Mouse (Mus musculus) cerebellum, postnatal 4 days (tissue): ENCODE data around the gene Plcd3.

Source experiments
- DNase-seq, 2 experiments: peaks; one replicate each; pipeline ENCODE4 v3.0.0; 2022; ENCODE audit warnings: low spot score in 2 of 2, mixed read lengths in 1 of 2

The Plcd3 gene

DNA sequence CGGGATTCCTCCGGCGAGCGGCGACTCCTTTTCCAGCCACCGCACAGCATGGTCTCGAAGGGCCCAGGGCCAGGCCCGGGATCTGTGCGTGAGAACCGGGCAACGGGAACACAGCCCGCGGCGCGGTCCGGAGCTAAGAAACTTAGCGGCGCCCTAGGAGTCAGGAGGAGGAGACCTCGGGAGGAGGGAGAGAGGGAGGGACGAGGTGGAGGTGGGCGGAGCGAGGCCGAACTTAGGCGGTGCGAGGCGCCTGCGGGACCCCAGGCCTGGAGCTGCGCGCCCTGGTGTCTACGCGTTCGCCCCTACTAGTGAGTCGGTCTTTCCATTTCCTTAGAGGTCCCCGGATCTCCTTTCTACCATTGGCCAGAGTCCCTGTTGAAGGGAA, at the start of gene Plcd3, which contains the start of gene Acbd4:
TSS of gene Plcd3 (minus strand) at position 178 of the 385 bp plus-strand sequence.
TSS of gene Acbd4 (plus strand) at position 202 of the 385 bp plus-strand sequence.
- DNase-seq: peak in 1 of 2 experiments; percentile 56

DNA sequence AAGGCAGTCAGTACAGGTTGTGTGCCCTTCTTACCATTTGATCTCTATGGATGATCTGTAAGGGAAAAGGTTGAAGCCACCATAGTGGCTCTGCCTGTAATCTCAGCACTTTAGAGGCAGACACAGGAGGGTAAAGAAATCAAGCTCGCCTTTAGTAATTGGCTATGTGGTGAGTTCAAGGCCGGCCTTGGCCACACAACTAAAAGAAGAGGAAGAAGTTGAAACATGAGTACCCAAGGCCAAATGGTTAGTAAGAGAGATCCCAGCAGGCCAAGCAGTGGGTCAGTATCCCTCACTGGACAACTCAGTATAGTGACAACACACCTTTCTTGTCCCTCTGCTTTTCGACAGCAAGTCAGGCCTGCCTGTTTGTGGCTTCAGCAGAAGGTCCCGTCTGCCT, 48.3 kb upstream of the Plcd3 start:
- no peak for DNase-seq

DNA sequence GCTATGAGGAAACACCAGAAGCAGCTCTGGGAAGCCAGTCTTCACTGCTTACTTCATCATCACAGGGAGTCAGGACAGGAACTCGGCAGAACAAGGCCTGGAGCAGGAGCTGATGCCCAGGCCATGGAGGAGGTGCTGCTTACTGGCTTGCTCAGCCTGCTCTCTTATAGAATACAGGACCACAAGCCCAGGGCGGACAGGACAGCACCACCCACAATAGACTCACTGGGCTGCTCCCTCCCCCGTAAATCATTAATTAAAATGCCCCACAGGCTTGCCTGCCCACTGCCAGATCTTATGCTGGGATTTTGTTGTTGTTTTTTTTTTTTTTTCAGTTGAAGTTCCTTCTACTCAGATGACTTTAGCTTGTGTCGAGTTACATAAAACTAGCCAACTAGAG, 46.3 kb upstream of the Plcd3 start:
- no peak for DNase-seq

DNA sequence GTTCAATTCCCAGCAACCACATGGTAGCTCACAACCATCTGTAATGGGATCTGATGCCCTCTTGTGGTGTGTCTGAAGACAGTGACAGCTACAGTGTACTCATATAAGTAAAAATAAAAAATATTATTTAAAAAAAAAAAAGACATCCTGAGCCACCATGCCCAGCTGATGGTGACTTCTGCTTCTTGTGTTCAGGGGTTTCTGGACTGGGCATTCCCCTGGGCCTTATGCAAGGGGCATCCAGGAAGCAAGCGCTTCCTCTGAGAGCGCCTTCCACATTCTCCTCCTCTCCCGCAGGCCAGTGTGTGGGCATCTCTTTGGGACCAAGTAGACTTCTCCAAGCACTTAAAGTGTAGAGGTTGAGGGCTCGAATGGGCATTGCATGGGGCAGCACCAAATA, 44.9 kb upstream of the Plcd3 start:
- no peak for DNase-seq

DNA sequence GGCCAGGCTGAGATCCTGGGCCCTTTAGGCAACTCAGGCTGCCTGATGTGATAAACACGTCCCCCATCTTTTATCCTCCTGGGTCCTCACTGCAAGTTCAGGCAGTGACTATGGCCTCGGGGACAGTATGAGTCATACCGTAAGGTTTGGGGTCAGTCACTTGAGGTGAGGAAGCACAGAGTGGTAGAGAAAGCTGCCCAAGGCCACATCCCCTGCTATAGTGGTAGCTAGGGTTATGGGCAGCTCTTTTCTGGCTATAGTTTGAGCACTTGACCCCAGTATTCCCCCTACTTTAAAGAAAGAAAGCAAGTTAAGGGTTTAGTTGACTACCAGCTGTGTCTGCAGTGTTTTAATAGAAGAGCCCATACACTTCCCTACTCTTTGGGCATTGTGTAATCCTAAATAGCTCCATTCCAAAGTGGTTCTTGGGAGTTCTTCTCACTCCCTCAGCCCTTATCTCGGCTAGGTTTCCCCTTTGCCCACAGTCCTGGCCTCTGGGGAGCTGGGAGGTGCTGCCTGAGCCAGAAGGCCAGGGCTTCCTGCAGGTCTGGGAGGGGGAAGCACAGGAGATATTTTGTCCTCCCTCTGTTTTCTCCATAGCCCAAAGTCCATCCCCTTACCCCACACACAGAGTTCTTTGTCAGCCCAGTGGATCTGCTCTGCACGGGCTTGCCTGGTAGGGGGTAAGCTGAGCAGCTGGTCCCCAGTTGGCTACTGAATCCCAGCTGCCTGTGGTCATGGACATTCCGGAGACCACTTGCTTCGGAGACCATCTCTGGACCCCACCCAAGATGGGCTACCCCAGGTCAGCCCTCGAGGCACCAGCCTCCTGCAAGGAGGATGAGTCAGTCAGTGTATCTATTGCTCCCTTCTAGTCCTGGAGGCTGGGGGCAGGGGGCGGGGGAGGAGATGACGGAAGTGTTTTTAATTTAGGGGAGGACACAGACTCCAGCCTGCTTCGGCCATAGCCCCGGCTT, 43.1 kb upstream of the Plcd3 start:
- no peak for DNase-seq

DNA sequence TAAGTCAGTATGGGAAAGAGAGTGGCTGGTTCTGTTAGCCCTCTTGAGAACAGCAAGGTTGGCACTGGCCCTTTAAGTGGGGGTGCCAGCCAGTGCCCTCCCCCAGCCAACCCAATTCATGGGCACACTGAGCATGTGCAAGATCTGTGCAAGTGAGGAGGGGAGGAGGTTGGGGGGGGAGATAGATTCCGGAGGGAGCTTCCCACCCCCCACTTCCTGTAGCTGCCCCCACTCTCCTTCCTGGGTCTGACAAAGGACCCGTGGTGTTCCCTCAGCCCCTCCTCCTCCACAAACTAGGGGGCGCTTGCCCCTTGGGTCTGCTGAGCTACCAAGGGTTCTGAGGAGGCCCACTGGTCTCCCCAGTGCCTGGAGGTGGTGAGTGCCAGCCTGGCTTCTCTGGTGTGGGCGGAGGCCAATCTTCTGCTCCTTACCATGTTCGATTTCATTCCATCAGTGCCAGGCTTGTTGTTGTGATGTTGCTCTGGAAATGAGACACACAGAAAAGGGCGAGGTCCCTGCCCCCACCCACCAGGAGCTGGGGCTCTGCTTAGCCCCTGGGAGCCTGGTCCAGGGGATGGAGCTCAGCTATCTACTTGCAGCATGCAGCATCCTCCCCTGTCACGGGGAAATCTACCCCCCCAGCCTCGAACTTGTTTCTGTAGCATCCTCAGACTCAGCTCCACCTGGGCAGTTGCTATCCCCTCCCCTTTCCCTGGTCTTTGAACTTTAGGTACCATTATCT, 41.2 kb upstream of the Plcd3 start:
- DNase-seq: peak; percentile 45 to 67

DNA sequence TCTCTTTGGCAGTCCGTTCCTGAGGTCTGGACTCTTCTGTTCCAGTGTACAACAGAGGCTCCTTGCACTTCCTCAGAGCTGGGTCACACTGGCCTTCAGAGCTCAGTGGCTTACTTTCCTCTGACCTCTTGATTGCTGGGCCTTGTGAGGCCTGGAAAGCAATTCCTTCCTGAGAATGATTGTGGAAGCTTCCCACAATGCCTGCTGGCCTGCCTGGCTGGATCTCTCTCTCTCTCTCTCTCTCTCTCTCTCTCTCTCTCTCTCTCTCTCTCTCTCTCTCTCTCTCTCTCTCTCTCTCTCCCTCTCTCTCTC, 40.4 kb upstream of the Plcd3 start:
- no peak for DNase-seq

DNA sequence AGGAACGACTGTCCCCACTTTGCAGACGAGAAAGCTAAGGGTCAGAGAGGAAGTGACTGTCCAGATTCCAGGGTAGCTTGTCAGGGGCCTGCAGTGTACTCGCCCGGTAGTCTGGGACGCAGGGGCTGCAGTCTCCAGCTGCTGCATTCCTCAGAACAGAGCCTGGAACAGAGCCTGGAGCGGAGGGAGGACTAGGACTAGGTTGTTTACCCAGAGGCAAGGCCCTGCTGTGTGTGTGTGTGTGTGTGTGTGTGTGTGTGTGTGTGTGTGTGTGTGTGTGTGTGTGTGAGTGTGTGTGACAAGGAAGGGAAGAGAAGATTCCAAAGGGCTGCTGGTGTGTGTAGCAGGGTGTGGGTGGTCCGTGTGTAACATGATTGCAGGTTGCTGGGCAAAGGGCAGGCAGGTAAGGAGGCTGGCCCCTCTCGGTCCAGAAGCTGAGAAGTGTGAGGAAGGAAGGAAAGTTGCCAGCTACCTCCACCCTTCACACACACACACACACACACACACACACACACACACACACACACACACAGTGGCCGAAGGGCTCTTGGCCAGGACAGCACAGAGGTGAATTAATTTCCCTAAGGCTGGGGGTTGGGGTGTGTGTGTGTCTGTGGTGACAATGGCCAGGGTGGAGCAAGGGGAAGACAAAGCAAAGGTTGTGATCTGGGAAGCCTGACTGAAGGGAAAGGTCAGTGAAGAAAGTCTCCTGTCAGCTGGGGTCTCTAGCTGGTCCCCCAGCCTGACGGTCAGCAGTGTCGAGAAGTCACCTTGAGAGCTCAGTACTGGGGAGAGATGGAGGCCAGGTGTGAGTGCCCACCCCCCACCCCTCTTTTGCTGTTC, 39.9 kb upstream of the Plcd3 start:
- no peak for DNase-seq

DNA sequence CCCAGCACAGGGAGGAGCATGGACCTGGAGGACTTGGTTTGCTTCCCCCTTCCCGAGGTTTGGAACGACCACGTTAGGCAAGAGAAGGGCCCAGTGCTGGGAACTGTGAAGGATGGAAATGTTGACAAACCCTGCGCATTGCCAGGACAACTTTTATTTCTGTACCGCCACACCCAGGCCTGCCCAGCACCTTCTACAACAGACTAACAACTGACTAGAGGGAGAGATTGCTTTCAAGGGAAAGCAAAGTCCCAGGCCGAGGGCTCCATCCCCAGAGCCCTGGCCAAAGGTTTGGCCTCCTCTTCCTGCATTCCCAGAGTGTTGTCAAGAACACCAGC, 39.3 kb upstream of the Plcd3 start:
- no peak for DNase-seq

DNA sequence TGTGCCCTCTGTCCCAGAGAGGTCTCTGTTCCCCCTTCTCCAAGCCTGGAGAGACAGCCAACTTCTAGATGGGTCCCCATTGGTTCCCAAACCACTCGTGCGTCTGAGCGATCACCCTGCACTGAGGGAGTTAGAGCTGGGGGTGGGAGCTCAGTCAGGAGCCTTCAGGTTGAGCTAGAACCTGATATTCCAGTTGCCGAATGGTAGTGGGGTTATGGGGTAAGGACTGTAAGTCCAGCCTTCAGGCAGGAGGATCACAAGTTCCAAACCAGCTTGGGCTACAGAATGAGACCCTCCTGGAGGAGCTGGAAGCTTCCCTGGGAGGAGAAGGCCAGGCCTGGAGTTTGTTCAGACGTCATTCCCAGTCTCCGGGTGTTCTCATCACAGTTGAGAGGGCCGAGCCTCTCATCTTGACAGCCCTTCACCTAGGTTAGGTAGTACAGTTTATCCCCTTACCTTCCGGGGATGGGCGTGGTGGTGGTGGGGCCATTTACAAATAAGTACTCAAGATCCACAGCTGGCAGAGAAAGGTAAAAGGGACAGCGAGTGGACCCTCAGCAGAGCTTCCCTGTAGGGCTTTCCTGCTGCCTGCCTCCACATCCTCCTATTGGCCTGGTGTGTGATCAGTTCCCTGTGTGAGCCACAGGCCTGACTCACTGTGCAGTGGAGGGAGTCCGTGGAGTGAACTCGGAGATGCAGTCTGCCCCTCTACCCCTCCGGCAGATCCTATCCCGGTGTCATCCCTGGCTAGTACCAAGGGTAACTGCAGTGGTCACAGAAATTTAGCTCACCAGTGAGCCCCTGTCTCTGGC, 38.7 kb upstream of the Plcd3 start:
- DNase-seq: no peak

DNA sequence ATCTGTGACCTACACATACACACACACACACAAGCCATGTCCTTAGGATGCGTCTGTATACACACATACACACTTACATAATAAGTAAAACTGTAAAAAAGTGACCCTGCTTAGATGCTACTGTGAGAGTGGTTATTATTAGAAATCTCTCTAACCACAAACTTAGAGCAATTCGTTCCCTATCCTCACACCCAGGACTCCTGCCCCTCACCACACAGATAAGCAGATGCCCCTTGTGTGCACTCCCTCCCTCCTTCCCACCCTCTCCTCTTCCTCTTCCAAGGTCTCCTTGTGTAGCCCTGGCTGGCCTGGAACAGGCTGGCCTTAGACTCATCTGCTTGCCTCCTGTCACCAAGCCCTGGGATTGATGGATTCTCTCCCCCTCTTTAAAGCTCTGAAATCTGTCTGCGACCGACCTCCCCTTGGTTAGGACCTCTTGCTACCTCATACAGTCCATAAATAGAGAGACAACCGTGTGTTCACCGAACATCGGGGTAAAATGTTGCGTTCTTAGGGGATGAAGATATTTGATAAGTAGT, 34.6 kb upstream of the Plcd3 start:
- DNase-seq: no peak

DNA sequence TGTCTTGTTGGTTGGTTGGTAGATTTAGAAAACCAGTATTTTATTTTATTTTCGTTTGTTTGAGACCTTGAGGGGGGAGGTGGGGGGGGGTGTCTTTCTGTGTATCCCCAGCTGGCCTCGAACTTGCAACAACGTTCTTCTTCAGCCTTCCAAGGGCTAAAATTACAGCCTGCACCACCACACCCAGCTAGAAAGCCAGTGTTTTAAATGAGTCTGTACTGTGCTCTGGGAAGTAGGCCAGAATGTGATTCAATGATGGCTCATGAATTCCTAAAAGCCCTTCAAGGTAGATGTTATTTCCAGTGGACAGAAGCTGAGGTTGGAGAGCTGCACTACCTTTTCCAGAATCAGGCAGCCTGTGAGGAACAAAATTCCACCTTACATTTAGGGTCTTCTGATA, 32.8 kb upstream of the Plcd3 start:
- DNase-seq: no peak

DNA sequence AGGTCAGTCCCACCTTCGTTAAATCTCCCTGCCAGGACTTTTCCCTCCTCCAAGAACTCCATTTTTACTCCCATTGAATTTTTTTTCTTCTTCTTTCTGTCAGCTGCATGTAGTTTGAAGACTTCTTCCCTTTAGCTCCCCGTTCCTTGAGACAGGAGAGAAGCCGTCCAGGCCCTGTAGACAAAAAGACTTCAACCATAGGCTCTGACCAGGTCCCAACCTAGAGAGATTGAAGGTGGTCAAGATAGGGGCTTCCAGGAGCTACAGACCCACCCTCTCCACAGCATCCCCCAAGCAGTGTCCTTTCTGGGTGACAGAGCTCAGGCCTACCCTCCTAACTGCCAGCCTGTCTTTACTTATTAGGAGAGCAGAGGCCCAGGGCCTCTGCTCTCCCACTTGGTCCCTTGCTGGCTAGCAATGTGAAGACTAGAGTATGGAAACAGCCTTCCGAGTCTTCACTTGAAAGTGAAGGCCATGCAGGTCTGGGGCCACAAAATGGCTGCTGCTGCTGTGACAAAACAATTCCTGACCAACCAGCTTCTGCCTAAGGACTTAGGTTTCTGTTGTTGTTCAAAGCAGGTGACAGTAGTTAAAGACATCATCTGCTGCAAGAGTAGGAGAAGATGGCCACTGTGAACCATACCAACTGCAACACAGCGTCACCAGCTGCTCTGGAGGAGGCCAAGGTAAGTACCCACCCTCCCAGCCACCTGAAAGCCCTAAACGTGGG, 32.2 kb upstream of the Plcd3 start:
- DNase-seq: no peak

DNA sequence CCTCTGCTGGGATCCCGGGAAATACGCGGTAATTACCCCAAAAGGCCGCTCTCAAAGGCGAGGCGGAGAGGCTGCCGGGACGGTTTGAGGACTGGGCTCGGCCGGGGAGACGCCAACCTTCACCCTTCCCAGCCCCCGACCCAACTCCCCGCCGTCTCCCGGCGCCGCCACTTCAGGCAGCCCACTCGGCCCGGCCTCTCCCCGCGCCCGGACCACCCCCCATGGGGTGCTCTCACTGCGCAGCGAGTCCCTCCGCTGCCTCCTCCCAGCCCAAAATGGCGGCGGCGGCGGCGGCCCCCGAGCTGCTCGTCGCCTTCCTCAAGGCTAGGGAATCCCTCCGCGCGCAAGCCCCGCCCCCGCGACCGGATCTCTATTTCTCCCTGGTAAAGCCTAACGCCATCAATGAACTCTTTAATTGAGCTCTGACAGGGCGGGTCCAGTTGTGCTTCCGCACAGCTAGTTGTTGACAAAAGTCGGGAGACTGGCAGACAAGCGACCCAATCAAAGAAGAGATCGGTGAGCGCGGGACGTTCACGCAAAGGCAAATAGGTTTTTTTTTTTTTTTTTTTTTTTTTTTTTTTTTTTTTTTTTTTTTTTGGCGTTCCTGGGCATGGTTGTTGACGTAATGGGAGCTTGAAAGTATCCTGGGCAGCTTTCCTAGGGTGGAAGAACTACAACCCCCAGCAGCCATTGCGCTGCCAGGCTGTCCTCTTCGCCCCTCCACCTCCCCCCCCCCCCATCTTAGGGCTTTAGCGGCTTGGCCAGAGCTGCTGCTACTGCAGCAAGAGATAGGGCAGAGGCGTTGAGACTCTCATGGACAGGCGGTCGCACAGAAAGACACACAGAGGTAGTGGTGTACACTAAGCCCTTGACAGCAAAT, 31.4 kb upstream of the Plcd3 start:
- DNase-seq: peak; percentile 100

DNA sequence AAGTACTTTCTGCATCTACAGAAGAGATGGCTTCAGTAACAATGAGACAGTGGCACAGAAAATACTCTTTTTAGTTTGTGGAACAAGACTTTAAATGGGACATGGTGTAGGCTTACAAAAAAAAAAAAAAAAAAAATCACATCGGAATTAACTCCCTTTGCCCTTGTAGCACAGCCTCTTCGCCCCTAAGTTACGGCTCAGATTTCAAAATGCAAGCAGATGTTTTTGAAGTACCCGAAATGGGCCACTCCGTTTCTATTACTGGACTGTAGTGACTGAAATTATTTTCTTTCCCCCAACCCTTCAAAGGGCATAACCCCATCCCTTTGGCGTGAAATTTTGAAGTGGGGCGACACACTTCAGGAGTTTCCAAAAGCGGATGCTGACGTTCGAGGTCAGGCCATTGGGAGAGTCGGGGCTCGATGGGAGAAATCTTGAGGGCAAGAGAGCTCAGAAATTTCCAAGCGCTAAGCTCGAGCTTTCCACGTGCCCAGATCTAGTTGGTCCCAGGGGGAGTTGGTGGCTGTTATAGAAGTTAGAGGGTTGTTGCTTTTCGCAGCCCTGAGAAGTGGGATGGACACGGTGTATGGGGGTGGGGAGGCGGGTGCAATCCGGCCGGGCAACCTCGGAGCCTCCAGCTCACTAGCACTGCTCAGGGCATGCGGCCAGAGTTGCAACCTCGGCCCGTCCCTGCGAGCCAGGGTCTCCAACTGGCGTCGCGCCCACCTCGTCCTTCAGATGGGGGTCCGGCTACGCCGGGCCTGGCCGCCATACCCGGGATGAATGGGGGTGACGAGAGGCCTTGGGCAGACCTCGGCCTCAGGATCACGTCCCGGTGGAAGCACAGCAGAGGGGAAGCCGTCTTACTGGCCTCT, 30.5 kb upstream of the Plcd3 start, which contains the start of gene Hexim2:
TSS of gene Hexim2 (plus strand) at position 729 of the 875 bp plus-strand sequence.
- peak; percentile 45 to 81 for DNase-seq

DNA sequence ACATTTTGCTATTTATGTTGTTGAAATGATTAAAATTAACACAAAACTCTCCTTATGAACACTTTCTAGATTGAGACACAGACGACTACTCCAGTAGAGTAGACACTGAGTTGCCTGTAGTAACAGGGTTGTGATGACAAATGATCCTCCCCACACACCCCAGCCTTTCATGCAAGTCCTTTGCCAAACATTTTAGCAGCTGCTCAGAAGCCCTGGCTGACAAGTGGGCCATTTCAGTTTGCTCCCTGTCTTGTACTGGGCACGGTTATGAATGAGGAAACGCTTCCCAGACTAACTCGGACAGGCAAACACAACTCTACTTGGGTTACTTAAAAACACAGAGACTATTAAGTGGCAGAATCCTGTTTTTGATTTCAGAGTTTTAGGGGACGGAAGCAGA, 18.9 kb upstream of the Plcd3 start:
- DNase-seq: no peak

DNA sequence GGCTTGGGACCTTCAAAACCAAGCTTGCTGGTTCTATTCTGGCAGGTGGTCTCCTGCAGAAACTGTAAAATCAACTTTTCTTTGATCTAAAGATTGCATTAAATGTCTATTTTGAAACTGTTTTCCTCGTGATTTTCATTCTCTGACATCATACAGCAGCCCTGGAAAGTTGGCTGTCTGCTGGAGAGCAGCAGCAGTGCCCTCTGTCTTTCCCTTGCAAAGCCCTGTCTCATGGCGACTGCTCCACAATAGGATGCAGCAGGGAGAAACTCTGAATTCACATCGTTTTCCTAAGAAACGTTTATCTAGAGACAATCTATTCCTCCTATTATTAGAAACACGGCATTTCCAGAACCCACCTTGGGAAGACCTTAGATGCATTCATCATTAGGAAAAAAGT, 18.2 kb upstream of the Plcd3 start:
- DNase-seq: no peak

DNA sequence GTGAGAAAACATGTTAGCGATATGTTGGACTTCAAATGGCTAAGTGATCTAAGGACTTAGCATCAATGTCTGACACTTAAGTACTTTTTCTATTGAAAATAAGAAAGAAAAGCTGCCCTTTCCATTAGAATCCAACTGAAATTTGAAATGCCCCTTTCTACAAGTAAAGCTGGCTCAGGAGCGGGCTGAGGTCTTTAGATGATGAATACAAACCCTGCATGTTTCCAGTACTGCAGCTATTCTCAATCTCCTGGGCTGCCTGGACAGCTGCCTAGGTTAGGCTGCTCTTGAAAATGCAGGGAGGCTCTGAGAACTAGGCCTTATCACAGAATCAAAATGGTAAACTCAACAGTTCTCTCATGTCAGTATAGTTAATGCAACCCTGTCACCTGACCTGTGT, 17.4 kb upstream of the Plcd3 start:
- no peak for DNase-seq
